Mouse (Mus musculus) limb, embryonic 14.5 days (tissue): ENCODE results near the gene Hist2h2be. TPM values are rescaled to one million over a fixed set of nuclear protein-coding genes. Genes with fewer than 3 reads are reported as not detected.

Experiments used
- ATAC-seq: fragments of 200-750 bp; cut with Nextera tagmentation; 2 replicates; pipeline ENCODE4 v1.8.0; 2017; ENCODE audit warnings: low read depth, moderate number of reproducible peaks, moderate TSS enrichment; ENCODE audit not compliant: low FRiP score
- DNase-seq: peaks from one replicate; pipeline ENCODE4 v3.0.0-alpha.2; 2015; ENCODE audit warnings: low spot score
- H3K27ac ChIP-seq: fragments of 300-500 bp; sonication (generic); replicated peaks from 2 replicates; pipeline ENCODE4 v1.5.1; 2014; ENCODE audit warnings: low read depth, mild to moderate bottlenecking, low read length, moderate library complexity, mixed read lengths
- H3K27me3 ChIP-seq: fragments of 300-500 bp; sonication (generic); 2 replicates; pipeline ENCODE4 v1.6.1; 2014; ENCODE audit warnings: low read length, mixed read lengths; ENCODE audit not compliant: control insufficient read depth, insufficient read depth
- H3K36me3 ChIP-seq: fragments of 300-500 bp; sonication (generic); 2 replicates; pipeline ENCODE4 v1.6.1; 2014; ENCODE audit warnings: mild to moderate bottlenecking, low read length, moderate library complexity, mixed read lengths; ENCODE audit not compliant: control insufficient read depth, insufficient read depth
- H3K4me1 ChIP-seq: fragments of 300-500 bp; sonication (generic); 2 replicates; pipeline ENCODE4 v1.6.1; 2014; ENCODE audit warnings: antibody characterized with exemption, low read length, mixed read lengths; ENCODE audit not compliant: control insufficient read depth, insufficient read depth
- H3K4me2 ChIP-seq: fragments of 300-500 bp; sonication (generic); replicated peaks from 2 replicates; pipeline ENCODE4 v1.6.1; 2014; ENCODE audit warnings: low read depth, mild to moderate bottlenecking, low read length, moderate library complexity; ENCODE audit not compliant: severe bottlenecking
- H3K4me3 ChIP-seq: fragments of 300-500 bp; sonication (generic); replicated peaks from 2 replicates; pipeline ENCODE4 v1.5.1; 2014; ENCODE audit warnings: low read length
- H3K9ac ChIP-seq: fragments of 300-500 bp; sonication (generic); 2 replicates; pipeline ENCODE4 v1.6.1; 2014; ENCODE audit warnings: mild to moderate bottlenecking, low read depth, low read length, moderate library complexity; ENCODE audit not compliant: severe bottlenecking
- H3K9me3 ChIP-seq: fragments of 300-500 bp; sonication (generic); 2 replicates; pipeline ENCODE4 v1.6.1; 2016; ENCODE audit warnings: low read length; ENCODE audit not compliant: control insufficient read depth
- POLR2A ChIP-seq: fragments of 200-500 bp; IDR thresholded peaks from 2 replicates; pipeline ENCODE4 v1.8.0; 2012; ENCODE audit warnings: inconsistent platforms, mild to moderate bottlenecking, moderate library complexity, borderline replicate concordance; ENCODE audit not compliant: insufficient read depth, insufficient read length; ENCODE audit errors: extremely low read depth
- WGBS: fragments of 180-500 bp; shearing (Covaris S2); extraction: QIAGEN DNeasy Blood & Tissue Kit; methylation state at CpG from one replicate; pipeline ENCODE4 v1.1.7; 2014; 5-methylcytosine and 5-hydroxymethylcytosine counted together
- polyA plus RNA-seq, 2 experiments: library from polyadenylated mRNA; depleted of rRNA in 1 of 2; stranded (reverse) in 1 of 2; unstranded in 1 of 2; fragments of >200 nt; fragmentation: Nextera tagmentation in 1 of 2; extraction: Ambion mirVana in 1 of 2; gene quantifications; 2 replicates each; pipeline versions ENCODE4 v1.2.1 to v1.2.3; 2012 to 2014

Gene Hist2h2be
- polyA plus RNA-seq, 2 experiments = 5.2 to 8.5 TPM

DNA sequence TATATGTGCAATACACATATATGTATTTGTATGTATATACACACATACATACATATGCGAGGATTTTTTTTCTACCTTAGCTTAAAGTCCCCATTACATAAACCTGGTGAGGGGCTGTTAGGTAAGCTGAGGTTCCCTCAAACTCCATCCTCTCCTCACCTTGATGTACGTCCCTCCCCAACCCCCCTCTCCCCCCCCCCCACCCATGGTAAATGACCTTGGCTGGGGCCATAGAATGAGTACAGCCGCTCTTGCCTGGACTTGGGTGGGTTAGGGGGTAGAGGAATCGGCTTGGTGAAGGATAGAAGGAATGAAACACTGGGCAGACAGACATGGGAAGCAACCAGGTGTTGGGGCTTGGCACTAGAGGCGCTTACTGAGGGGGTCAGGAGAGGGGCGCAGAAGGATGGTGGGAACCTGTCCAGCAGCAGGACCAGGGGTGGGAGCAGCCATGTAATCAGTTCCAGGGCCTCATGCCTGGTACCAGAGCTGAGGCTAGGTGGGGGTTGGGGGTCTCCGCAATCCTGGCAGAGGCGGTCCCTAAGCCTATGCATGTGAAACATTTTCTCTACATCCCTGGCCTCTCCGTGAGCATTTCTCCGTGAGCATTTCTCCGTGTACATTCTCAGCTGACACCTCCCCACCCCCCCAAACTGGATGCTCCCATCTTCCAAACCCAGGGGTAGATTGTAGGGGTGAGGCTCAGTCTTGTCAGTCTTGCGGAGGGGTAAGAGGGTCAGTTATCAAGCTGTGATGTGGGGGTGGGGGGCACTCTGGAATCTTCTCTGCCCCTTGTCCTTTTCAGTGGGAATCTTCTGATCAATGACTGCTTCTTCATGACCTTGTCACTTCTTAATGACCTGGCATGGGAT is 39.2 kb upstream of the Hist2h2be start:
- Histone ChIP-seq H3K9ac (peak overlapping the region; percentile 61), H3K4me3 (peak overlapping the region; percentile 52), H3K9me3 (no peaks in the 10 kb centered on the region), H3K27me3 (no peaks in the 10 kb centered on the region), H3K36me3 (peaks cover 14% of the 10 kb centered on the region), H3K4me1 (peaks cover 16% of the 10 kb centered on the region), H3K27ac (no peak overlapping the region), H3K4me2 (peak overlapping the region; percentile 71)
- no peak for TF ChIP-seq POLR2A
- ATAC-seq (0 out of 2 replicates have a peak, but pooled peaks have one; percentile 10), DNase-seq (no peak)
- WGBS = 32% methylated on average over 12 of the region's 12 CpGs

GRCm38 (mm10) chr3:96182382-96182776 is 38.5 kb upstream of the Hist2h2be start:
- DNase-seq (no peak), ATAC-seq (no peak)
- Histone ChIP-seq H3K36me3 (peaks cover 15% of the 10 kb centered on the region), H3K4me2 (peak overlapping the region; percentile 71), H3K9ac (peak overlapping the region; percentile 40; the same call in 1 of the 2 replicates), H3K4me3 (peak overlapping the region; percentile 52; the same call in 1 of the 2 replicates), H3K27me3 (no peaks in the 10 kb centered on the region), H3K27ac (no peak overlapping the region), H3K4me1 (peaks cover 16% of the 10 kb centered on the region), H3K9me3 (no peaks in the 10 kb centered on the region)
- WGBS = 18% methylated on average over 4 of the region's 4 CpGs
- TF ChIP-seq POLR2A = no peak

GRCm38 (mm10) chr3:96192977-96193376 is 27.9 kb upstream of the Hist2h2be start:
- Histone ChIP-seq H3K4me3 (no peak overlapping the region), H3K4me2 (no peak overlapping the region), H3K36me3 (0 out of 2 replicates have a peak, but pooled peaks cover 6% of the 10 kb centered on the region), H3K27me3 (no peaks in the 10 kb centered on the region), H3K4me1 (peaks cover 10% of the 10 kb centered on the region), H3K9me3 (no peaks in the 10 kb centered on the region), H3K9ac (no peak overlapping the region), H3K27ac (no peak overlapping the region)
- no peak for TF ChIP-seq POLR2A
- WGBS = 45% methylated on average over 12 of the region's 12 CpGs
- DNase-seq (no peak), ATAC-seq (no peak)

DNA sequence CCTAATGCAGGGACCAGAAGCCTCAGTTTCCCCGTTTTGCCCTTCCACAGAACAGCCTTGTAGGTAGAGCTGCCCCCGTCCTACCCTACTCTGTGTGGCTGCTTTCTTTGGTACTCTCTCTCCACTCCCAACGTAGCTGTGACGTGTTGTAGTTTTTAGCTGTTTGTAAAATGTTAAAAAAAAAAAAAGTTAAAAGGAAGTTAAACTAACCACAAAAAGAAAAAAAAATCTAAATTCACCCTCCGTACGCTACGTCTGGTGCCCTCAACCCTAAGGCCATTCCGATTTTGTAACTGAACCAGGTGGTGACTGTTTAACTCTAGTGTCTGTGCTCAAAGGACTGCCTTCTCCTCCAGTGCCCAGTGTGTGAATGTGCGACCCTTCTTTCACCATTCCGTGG is 26.0 kb upstream of the Hist2h2be start:
- Histone ChIP-seq H3K9ac (no peak overlapping the region), H3K36me3 (0 out of 2 replicates have a peak, but pooled peaks cover 3% of the 10 kb centered on the region), H3K4me2 (no peak overlapping the region), H3K27ac (no peak overlapping the region), H3K4me3 (no peak overlapping the region), H3K27me3 (no peaks in the 10 kb centered on the region), H3K4me1 (peaks cover 12% of the 10 kb centered on the region), H3K9me3 (no peaks in the 10 kb centered on the region)
- DNase-seq (no peak), ATAC-seq (no peak)
- 79% methylated on average over 10 of the region's 10 CpGs for WGBS
- no peak for TF ChIP-seq POLR2A

DNA sequence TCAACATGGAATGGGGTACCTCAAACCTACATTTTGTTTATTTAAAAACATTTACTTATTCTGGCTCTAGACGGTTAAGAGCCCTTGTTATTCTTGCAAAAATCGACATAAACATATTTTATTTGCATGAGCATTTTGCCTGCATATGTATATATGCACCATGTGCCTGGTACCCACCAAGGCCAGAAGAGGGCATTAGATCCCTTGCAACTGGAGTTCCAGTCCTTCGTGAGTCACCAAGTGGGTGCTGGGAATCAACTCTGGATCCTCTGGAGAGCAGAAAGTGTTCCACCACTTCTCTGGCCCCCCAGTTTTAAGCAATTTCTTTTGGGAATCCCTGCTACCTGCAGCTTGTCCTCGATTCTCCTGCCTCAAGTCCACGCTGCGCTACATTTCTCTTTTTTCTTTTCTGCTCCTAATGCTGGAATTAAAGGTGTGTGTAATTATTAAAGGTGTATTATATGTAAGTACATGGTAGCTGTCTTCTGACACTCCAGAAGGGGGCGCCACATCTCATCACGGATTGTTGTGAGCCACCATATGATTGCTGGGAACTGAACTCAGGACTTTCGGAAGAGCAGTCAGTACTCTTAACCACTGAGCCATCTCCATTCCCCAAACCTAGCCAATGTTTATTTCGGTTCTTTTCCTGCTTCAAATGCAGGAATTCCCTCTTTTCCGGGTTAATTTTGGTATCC is 25.2 kb upstream of the Hist2h2be start:
- no peak overlapping the region; the same call in 1 of the 2 replicates for H3K4me3 ChIP-seq
- H3K4me2 ChIP-seq = no peak overlapping the region
- H3K9ac ChIP-seq = no peak overlapping the region
- no peak overlapping the region for H3K27ac ChIP-seq
- ATAC-seq = no peak
- H3K4me1 ChIP-seq = peaks cover 12% of the 10 kb centered on the region
- no peaks in the 10 kb centered on the region for H3K9me3 ChIP-seq
- 0 out of 2 replicates have a peak, but pooled peaks cover 3% of the 10 kb centered on the region for H3K36me3 ChIP-seq
- 89% methylated on average over 11 of the region's 11 CpGs for WGBS
- DNase-seq = no peak
- TF ChIP-seq POLR2A = no peak
- no peaks in the 10 kb centered on the region for H3K27me3 ChIP-seq
